Mouse (Mus musculus) layer of hippocampus, postnatal 36 days (tissue): ENCODE measurements at regions not wholly inside any gene's neighbourhood (a gene's known extent, or its start where the extent isn't known, plus 50 kb on each side); places are given as distances from the start of the nearest gene placed in this dataset.

Experiments used
- DNase-seq, 2 experiments: peaks; one replicate each; pipeline ENCODE4 v3.0.0; 2022

DNA sequence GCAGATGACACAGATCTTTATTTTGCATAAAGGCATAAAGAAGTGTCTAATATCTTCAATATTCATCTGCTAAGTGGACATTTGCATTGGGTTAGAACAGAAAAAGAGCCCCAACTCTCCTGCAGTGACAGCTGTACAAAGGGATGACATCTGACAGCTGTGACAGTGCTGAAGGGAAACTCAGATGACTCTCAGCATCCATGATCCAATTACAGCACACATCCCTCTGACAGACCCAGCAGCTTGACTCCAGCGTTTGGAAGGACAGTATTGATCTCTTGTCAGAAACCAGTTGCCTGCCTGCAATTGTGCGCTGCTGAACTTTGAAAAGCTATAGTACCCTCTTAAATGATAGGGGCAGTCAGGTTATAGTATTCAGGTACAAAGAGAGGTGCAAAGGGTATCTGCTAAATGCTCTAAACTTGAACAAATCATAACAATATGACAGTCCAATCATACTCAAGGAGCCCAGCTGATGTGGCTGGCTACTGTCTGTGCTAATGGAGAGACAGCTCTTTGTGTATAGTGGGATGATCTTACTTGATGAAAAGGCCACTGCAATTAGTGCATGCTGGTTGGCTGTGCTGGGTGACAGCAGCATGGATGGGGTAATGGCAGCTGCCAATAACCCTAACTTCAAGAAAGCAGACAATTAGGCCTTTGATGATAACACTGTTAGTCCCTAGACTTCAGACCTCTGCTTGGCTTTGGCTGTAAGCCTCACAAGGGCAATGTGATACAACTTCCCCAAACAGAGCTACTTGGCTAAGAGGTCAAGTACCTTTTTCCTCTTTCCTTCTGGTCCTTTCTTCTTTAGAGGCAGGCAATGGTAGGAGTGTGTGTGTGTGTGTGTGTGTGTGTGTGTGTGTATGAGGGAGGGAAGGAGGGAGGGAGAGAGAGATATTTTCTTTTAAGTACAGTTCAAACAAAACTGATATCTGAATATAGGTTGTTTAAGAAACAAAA is 662.9 kb downstream of the Nr4a2 start:
- no peak for DNase-seq

DNA sequence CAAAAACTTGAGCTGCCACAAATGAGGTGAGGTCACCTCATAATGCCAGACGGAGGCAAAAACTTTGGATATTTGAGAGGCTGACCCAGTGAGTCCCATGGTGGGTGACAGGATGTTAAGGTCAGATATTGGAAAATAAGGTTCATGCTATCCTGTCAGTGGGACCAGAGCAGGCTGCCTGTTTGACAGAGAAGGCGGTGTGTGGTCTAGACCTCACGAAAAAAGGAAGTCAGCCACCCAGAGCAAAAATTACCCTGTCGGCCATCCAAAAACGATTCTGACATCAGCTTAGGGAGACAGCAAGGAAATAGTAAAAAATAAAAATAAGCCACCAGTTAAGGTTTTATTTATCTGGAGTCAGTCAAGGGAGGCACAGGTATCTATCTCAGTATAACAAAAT is 664.4 kb downstream of the Nr4a2 start:
- no peak for DNase-seq

DNA sequence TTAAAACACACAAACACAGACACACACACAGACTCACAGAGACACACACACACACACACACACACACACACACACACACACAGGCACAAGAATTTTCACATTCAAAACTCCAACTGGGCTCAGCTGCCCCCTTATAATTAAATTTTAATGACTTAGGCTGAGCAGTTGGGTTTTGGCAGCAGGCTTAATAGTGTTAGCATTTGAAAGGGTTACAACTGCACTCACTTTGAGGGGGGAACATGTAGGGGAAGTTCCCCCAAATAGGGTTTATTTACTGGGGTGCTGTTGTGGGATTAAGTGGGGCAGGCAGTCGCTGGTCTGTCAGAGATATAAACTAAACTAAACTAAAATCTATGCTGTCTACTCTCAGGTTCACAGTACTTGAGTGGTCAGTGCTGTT is 666.2 kb downstream of the Nr4a2 start:
- no peak for DNase-seq

DNA sequence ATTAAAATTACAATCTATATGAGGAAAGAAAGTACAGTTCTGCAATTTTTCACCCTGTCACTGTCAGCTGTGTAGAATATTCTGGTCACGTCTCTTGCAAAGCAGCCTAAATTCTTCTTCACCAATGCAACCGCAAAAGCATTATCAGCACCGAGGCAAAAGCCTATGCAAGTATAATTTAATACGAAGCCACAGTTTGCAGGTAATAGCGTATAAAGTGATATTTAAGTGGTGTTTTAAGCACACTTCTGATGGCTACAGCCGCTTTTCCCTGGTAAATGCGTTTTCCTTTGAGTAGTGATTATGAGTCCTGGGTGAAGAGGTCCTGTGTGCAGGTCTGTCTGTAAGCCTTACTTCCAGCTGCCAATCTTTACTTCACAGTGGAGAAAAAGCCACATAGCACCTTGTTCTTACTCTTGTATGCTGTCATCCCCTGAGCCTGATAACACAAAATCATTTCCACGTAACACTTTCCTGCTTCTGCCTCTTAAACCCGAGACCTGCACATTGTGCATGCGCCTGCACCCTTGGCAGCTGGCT is 667.9 kb downstream of the Nr4a2 start:
- no peak for DNase-seq

DNA sequence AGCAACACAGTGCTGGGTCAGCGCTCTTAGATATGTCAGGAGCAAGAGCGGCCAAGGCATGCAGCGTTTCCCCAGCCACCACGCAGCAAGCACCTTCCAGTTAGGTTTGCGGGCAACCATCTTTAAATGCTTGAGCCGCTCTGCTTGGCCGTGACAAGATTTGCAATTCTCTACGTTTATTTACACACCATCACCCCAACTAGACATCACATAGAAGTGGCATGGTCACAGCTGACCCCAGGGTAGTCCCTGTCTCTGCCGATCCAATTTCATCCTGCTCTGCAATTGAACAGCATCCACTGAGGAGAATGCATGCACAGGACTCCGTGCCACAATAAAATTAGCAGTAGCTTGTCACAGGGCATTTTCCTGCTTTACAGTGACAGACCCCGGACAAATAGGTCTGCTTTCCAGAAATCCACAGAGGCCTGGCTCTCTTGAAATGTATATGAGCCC is 669.2 kb downstream of the Nr4a2 start:
- peak in 1 of 2 experiments; percentile 5 for DNase-seq

DNA sequence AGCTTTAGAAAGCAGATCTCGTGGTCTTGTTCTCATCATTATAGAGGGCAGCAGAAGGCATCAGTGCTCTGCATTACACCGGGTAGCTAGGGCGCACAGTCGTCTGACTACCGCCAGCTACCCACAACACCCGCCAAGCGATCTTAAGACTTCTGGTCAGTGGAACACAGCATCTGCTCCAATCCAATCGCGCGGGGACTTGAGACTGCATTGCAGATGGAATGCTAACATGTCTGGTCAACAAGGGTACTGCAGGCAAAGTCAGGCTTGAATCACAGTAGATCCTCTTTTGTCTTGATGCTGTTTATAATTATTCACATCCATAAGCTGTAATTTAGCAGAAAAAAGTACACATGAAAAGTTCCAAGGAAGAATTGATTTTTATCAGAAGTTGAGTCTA is 682.9 kb downstream of the Nr4a2 start:
- DNase-seq, result no peak
